Mouse (Mus musculus) c-Kit-negative CD71-positive TER-119-positive erythroid progenitor cells, embryonic 14.5 days (primary cell): ENCODE data around the gene Wdr4.
"Not testable (repeated sequence)": the region's sequence is repeated elsewhere in the genome, so short reads cannot be mapped to it uniquely, and the experiment has no call there.

Experiments used
- DNase-seq: peaks from one replicate; pipeline ENCODE4 v3.0.0-alpha.2; 2013; ENCODE audit warnings: low read depth, low spot score

Wdr4 gene

DNA sequence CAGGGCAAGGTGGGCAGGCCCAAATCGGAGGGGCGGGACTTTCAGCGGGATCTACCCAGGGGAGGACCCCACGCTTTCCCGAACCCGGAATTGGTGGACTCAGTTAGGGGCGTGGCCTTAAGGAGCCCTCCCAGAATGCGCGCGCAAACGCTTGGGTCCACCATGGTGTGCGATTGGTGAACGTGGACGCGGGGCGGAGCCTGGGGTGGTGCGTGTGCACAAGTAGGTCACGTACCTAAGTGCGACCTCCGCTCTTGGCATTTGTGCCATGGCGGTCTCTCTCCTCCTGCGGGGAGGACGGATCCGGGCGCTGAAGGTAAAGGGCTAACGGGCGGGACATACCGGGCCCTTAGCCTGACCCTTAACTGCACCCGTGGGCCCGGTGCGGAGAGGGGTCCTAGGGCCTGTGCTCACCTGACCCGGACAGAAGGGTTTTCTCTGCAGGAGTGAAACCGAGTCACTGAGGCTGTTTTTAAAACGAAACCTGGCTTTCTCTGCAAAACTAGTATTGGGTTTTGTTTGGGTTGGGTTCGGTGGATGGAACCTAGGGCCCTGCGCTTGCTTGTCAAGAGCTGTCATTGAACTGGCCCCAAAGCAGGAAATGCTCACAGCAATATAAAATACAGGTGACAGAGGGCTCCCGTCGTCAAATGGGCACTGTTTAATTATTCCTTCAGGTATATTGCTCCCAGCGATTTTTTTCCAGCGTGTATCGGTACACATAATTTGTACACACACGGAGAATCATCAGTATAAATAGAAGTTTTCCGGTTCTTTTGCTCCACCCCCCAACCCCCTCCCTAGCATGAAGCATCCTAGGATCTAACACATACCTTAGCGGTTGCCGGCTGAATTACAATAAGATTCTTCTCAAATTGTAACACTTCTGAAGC, at the start of gene Wdr4, which contains the start of gene Ndufv3:
TSS of gene Wdr4 (minus strand) at position 35 of the 893 bp plus-strand sequence.
TSS of gene Ndufv3 (plus strand) at position 170 of the 893 bp plus-strand sequence.
- DNase-seq, result peak; percentile 99

- DNase-seq, result no peak
These were observed 46.5 kb upstream of the Wdr4 start for GRCm38 (mm10) chr17:31566276-31566675.

- peak; percentile 38 for DNase-seq
These were observed 45.6 kb upstream of the Wdr4 start for GRCm38 (mm10) chr17:31565141-31566056.

GRCm38 (mm10) chr17:31564858-31565140, 45.0 kb upstream of the Wdr4 start:
- DNase-seq, result no peak

GRCm38 (mm10) chr17:31564015-31564857, 44.5 kb upstream of the Wdr4 start, which contains the start of gene Pknox1:
TSS of gene Pknox1 (plus strand) at chr17:31564734.
- DNase-seq, result peak; percentile 100

GRCm38 (mm10) chr17:31563632-31564014, 43.8 kb upstream of the Wdr4 start:
- DNase-seq, result no peak

GRCm38 (mm10) chr17:31559021-31559789, 39.4 kb upstream of the Wdr4 start:
- no peak for DNase-seq

DNA sequence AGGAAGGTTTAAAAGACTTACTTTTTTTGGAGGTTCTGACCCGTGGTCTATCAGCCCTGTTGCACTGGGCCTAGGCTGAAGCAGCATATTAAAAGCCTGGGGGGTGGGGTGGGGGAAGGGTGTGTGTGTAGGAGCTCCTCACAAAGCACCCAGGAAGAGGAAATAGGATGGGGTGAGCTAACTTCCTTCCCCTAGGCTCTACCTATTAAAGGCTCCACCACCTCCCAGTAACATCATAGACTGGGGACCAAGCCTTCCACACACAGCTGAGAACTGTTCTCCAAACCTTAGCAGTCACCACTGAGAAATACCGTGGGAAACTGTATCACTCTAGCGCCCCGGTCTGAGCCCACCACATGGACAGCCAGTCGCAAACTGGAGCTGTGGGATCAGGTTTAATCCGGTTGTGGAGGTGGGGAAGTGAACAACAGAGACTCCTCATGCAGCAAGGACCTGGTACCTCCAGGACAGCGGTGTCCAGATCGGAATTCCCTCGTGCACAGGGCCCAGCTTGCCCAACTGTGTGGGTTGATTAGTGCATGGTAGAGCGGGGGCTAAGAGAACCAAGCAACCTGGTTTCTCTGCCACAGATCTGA, 38.3 kb upstream of the Wdr4 start:
- DNase-seq, result no peak

- no peak for DNase-seq
These were observed 37.5 kb upstream of the Wdr4 start for GRCm38 (mm10) chr17:31557124-31557880.

GRCm38 (mm10) chr17:31556253-31556652, 36.5 kb upstream of the Wdr4 start:
- DNase-seq, result no peak

- not testable (repeated sequence) for DNase-seq
These were observed 32.8 kb upstream of the Wdr4 start for GRCm38 (mm10) chr17:31552601-31553000.

GRCm38 (mm10) chr17:31549389-31549788, 29.6 kb upstream of the Wdr4 start:
- DNase-seq, result no peak

DNA sequence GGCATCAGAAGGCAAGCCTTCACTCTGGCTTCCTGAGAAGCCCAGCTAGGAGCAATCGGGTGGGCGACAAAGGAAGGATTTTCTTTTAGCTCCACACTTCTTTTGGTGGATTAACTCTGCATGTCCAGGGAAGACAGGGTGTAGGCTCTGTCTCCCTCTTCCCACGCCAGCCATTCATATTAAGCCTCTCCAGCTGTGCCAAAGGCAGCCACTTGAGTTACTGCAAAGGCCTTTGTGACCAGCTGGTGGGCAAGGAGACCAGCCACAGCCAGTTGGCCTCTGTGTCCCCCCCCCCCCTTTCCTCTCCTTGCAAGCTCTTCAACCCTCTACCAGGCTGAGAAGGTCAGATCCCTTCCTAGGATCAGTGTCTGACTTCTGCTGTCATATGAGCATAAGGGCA, 28.2 kb upstream of the Wdr4 start:
- no peak for DNase-seq

DNA sequence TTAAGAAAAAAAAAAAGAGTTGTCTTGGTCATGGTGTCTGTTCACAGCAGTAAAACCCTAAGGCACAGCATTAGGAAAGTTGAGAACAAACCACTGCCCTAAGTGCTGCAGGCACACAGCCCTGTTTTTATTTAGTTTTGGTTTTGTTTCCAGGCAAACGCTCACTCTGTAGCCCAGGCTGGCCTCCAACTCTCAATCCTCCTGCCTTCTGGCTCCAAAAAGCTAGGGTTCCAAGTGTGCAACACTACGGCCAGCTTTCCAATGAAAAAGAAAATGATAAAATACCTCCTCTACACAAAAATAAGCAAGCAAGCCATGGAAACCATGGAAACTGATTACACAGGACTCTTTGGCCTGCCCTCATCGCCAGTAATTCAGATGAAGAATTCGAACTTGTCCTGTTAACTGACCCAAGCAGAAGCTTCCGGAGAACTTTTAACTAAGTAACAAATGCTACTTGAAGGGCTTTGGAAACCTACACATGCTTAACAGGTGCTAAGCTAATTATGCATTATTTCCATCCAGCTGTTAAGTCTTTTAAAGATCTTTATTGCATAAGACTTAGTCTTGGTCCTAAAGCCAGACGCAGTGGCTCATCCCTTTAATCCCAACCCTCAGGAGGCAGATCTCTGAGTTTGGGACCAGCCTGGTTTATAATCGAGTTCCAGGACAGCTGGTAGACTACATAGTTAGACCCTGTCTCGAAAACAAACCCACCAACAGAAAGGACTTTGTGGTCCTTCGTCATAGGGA, 26.8 kb upstream of the Wdr4 start:
- no peak for DNase-seq

DNA sequence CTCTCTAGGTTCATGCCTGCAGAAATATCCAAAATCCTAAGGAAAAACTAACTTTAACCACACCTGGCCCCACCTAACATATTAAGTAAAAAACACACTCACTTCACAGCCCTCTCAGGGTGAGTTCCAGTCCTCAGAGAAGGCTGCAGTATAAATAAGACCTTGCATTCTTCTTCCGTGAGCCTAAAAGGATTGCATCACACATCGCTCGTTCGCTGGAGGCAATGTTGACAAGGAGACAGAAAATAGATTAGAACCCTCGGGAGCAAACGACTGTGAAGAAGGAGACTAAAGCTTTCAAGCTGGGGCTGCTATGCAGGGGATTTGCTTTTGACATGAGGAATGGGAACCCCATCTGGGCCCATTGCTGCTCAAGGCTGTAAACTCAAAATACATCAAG, 23.8 kb upstream of the Wdr4 start:
- no peak for DNase-seq

DNA sequence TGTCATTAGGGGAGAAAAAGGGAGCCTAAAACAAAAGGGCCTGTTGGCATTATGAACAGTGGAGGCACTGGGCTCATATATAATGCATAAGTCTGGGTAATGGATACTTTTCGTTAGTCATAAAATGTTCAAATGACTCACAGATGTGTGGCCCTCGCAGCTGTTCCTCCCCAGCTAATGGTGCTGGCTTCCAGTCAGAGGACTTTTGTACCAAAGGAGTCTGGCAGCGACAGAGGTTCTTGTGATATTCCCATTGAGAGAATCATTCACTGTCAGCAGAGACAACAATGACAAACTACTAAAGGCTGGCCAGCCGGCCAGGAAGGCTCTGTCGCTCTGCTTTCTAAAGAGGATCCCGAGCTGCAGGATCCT, 21.7 kb upstream of the Wdr4 start:
- no peak for DNase-seq

GRCm38 (mm10) chr17:31540809-31541459, 21.2 kb upstream of the Wdr4 start:
- no peak for DNase-seq

DNA sequence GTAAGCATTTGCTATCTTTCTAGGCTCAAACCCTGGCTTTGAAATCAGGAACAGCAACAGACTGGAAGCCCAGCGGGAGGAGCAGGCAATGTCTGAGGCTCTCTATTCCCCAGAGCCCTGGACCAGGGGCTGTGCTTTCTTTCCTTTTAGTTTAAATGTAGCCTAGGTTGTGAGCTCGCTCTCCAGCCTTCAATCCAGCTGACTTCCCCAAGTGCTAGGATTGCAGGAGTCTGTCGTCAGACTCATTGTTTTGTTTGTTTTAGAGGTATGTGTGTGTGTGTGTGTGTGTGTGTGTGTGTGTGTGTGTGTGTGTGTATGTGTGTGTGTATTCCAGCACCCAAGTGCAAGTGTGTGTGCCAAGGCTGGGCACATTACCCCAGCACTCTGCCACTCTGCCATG, 20.3 kb upstream of the Wdr4 start:
- DNase-seq, result no peak
